Mouse (Mus musculus) liver, adult 2 months (tissue): Measurements from ENCODE around the gene Smad1.

Experiments used
- CTCF ChIP-seq: fragments of 200-500 bp; IDR thresholded peaks from 2 replicates; pipeline ENCODE4 v1.5.1; 2011; ENCODE audit warnings: low read depth, low read length, control low read depth
- POLR2A ChIP-seq: fragments of 200-500 bp; IDR thresholded peaks from 2 replicates; pipeline ENCODE4 v1.6.1; 2011; ENCODE audit warnings: low read length, control low read depth; ENCODE audit not compliant: insufficient read depth; ENCODE audit errors: extremely low read depth

- TF ChIP-seq CTCF, result no peak
- no peak for TF ChIP-seq POLR2A
These were observed 6.7 kb downstream of the Smad1 start for GRCm38 (mm10) chr8:79392649-79393048.
